Mouse (Mus musculus) liver, adult 10 weeks (tissue): ENCODE data around the gene Ptpn4. TPM values are rescaled to one million over a fixed set of nuclear protein-coding genes. Genes with fewer than 3 reads are reported as not detected.

Experiments
- polyA plus RNA-seq: library from polyadenylated mRNA; stranded (reverse); fragments of 350-450 nt; fragmentation: Illumina TruSeq; extraction: RNeasy Lipid Tissue Mini Kit (QIAGEN cat#74804); gene quantifications from one replicate; pipeline ENCODE4 v1.2.3, GENCODE M21; 2014; ENCODE audit warnings: low read depth, low replicate concordance

The Ptpn4 gene
- 7.1 TPM for polyA plus RNA-seq

GRCm38 (mm10) chr1:119837035-119837751 is at the start of gene Ptpn4:
TSS of gene Ptpn4 (minus strand) at chr1:119837613.

GRCm38 (mm10) chr1:119648205-119649111 is 189.0 kb downstream of the Ptpn4 start, which contains the start of gene Epb41l5:
TSS of gene Epb41l5 (minus strand) at chr1:119649000.

Other genes with a start within 250 kb of the Ptpn4 start
- 49.2 TPM for gene Epb41l5, start 188.6 kb downstream of the Ptpn4 start, polyA plus RNA-seq
- gene Tmem177, start 75.6 kb upstream of the Ptpn4 start, polyA plus RNA-seq = 4.1 TPM
- not detected for gene Cfap221, start 159.6 kb upstream of the Ptpn4 start, polyA plus RNA-seq
- not detected for gene Sctr, start 169.3 kb upstream of the Ptpn4 start, polyA plus RNA-seq
- 5.9 TPM for gene Tmem37, start 236.5 kb upstream of the Ptpn4 start, polyA plus RNA-seq